In genomic region chr1:88813200-88813599, GRCm38 (mm10) we compare ENCODE assay signal across 15 mouse cellular contexts.
DNase-seq lines count a peak whose midpoint lies in the region; ATAC-seq and TF ChIP-seq lines count a peak whose summit lies in the region.
"Had no signal": no experiment of that assay in that cellular context is flagged by ENCODE, and none has a peak within 500 bp of the region (broad histone marks: within the 10 kb centered on the region; RNA-seq: fewer than 3 reads in every experiment).

No protein-coding gene starts in this region.

- H3K9ac ChIP-seq in ES-Bruce4 (ENCODE audit: low read depth, poor library complexity, severe bottlenecking), result no peak overlapping the region
- H3K9ac ChIP-seq in forebrain, embryonic 16.5 days (replicated peaks; ENCODE audit: low read depth, low read length), result no peak overlapping the region
- no peak overlapping the region for H3K9ac ChIP-seq in midbrain, embryonic 15.5 days
- H3K9ac ChIP-seq: liver, embryonic 12.5 days had no signal

- no peak for TF ChIP-seq POLR2A in ES-Bruce4 (IDR thresholded peaks at IDR 0.05; ENCODE audit: insufficient read depth, low read length)

- H3K36me3 ChIP-seq in ES-Bruce4 (ENCODE audit: control insufficient read depth, insufficient read depth, low read length, poor library complexity, severe bottlenecking), result no peaks in the 10 kb centered on the region
- no peaks in the 10 kb centered on the region for H3K36me3 ChIP-seq in forebrain, embryonic 16.5 days (ENCODE audit: control insufficient read depth, insufficient read depth)
- H3K36me3 ChIP-seq in midbrain, embryonic 15.5 days (replicated peaks), result no peaks in the 10 kb centered on the region
- H3K36me3 ChIP-seq: liver, embryonic 12.5 days had no signal

- no peak for TF ChIP-seq CTCF in ES-Bruce4 (IDR thresholded peaks at IDR 0.05; ENCODE audit: low read depth, low read length)

- no peak overlapping the region for H3K4me3 ChIP-seq in ES-Bruce4 (ENCODE audit: low read depth, low read length)
- H3K4me3 ChIP-seq in forebrain, embryonic 16.5 days (replicated peaks; ENCODE audit: low read length), result no peak overlapping the region
- H3K4me3 ChIP-seq in midbrain, embryonic 15.5 days, result no peak overlapping the region
- H3K4me3 ChIP-seq: erythroblast, embryonic 14.5 days; liver, embryonic 12.5 days; megakaryocyte, embryonic 14.5 days had no signal

- 35% methylated on average over 7 of the region's 7 CpGs for WGBS in forebrain, embryonic 16.5 days
- WGBS in midbrain, embryonic 15.5 days, result 16% methylated on average over 7 of the region's 7 CpGs

- no peaks in the 10 kb centered on the region for H3K9me3 ChIP-seq in ES-Bruce4 (replicated peaks; ENCODE audit: control insufficient read depth, insufficient read depth, low read length, poor library complexity, severe bottlenecking)
- no peaks in the 10 kb centered on the region for H3K9me3 ChIP-seq in forebrain, embryonic 16.5 days (ENCODE audit: control insufficient read depth, low read length)
- H3K9me3 ChIP-seq in midbrain, embryonic 15.5 days, result no peaks in the 10 kb centered on the region
- H3K9me3 ChIP-seq: liver, embryonic 12.5 days; megakaryocyte, embryonic 14.5 days had no signal

- H3K4me2 ChIP-seq in forebrain, embryonic 16.5 days (ENCODE audit: low read length), result no peak overlapping the region
- no peak overlapping the region for H3K4me2 ChIP-seq in midbrain, embryonic 15.5 days
- H3K4me2 ChIP-seq: liver, embryonic 12.5 days had no signal

- H3K27me3 ChIP-seq in ES-Bruce4 (ENCODE audit: control insufficient read depth, insufficient read depth, low read length, poor library complexity, severe bottlenecking), result no peaks in the 10 kb centered on the region
- no peaks in the 10 kb centered on the region for H3K27me3 ChIP-seq in forebrain, embryonic 16.5 days (replicated peaks; ENCODE audit: control insufficient read depth, insufficient read depth, low read length)
- H3K27me3 ChIP-seq in midbrain, embryonic 15.5 days (replicated peaks), result no peaks in the 10 kb centered on the region
- H3K27me3 ChIP-seq: liver, embryonic 12.5 days; megakaryocyte, embryonic 14.5 days had no signal

- DNase-seq in embryo, embryonic 10.5 days (ENCODE audit: low spot score), result peak; percentile 31
- DNase-seq in embryo, embryonic 10 days (ENCODE audit: low spot score), result no peak
- no peak for DNase-seq in urinary bladder, postnatal 36 days (ENCODE audit: low spot score in 2 of 2)
- no peak for DNase-seq in testis, postnatal 10 days (ENCODE audit: low spot score)
- DNase-seq in testis, postnatal 14 days (ENCODE audit: low spot score), result no peak
- DNase-seq: adrenal gland, postnatal 14 days; right cerebral cortex, postnatal 4 days; thymus, postnatal 14 days had no signal

- H3K4me1 ChIP-seq in ES-Bruce4 (ENCODE audit: control insufficient read depth, insufficient read depth, low read length), result peaks cover 9% of the 10 kb centered on the region
- peaks cover 6% of the 10 kb centered on the region; the same call in 1 of the 2 replicates for H3K4me1 ChIP-seq in forebrain, embryonic 16.5 days (replicated peaks; ENCODE audit: control insufficient read depth, insufficient read depth, low read length)
- peaks cover 15% of the 10 kb centered on the region for H3K4me1 ChIP-seq in midbrain, embryonic 15.5 days
- H3K4me1 ChIP-seq: liver, embryonic 12.5 days; megakaryocyte, embryonic 14.5 days had no signal

- TF ChIP-seq EP300 in ES-Bruce4 (IDR thresholded peaks at IDR 0.05; ENCODE audit: insufficient read depth, low read depth, low read length), result peak; percentile 38; the same call in 1 of the 2 replicates

- ATAC-seq in forebrain, embryonic 16.5 days, result 0 out of 2 replicates have a peak, but pooled peaks have one; percentile 51
- peak; percentile 50; the same call in 1 of the 2 replicates for ATAC-seq in midbrain, embryonic 15.5 days (replicated peaks)
- ATAC-seq: liver, embryonic 12.5 days; lung, postnatal 0 days had no signal

- H3K27ac ChIP-seq in ES-Bruce4 (ENCODE audit: insufficient read depth, low read length), result no peak overlapping the region
- H3K27ac ChIP-seq in forebrain, embryonic 16.5 days (ENCODE audit: low read length), result no peak overlapping the region
- H3K27ac ChIP-seq in midbrain, embryonic 15.5 days, result 0 out of 2 replicates have a peak overlapping the region, but pooled peaks have one; percentile 39
- H3K27ac ChIP-seq: liver, embryonic 12.5 days had no signal
